Comparison of ENCODE assay signal across 25 mouse cellular contexts in genomic region chr5:148615117-148615516, GRCm38 (mm10).
DNase-seq lines count a peak whose midpoint lies in the region; ATAC-seq and TF ChIP-seq lines count a peak whose summit lies in the region.
"Had no signal": no experiment of that assay in that cellular context is flagged by ENCODE, and none has a peak within 500 bp of the region (broad histone marks: within the 10 kb centered on the region; RNA-seq: fewer than 3 reads in every experiment).

No protein-coding gene starts in this region.

- no peak overlapping the region for H3K4me2 ChIP-seq in hindbrain, embryonic 13.5 days
- H3K4me2 ChIP-seq in hindbrain, embryonic 12.5 days (replicated peaks), result no peak overlapping the region
- H3K4me2 ChIP-seq in hindbrain, postnatal 0 days (ENCODE audit: low read depth, low read length), result no peak overlapping the region
- H3K4me2 ChIP-seq: forebrain, embryonic 12.5 days had no signal

- H3K27ac ChIP-seq in hindbrain, embryonic 13.5 days, result peak overlapping the region; percentile 55; the same call in 1 of the 2 replicates
- H3K27ac ChIP-seq in hindbrain, embryonic 12.5 days, result no peak overlapping the region
- H3K27ac ChIP-seq in hindbrain, postnatal 0 days, result 0 out of 2 replicates have a peak overlapping the region, but pooled peaks have one; percentile 73
- H3K27ac ChIP-seq in hindbrain, embryonic 10.5 days, result no peak overlapping the region
- H3K27ac ChIP-seq: embryonic facial prominence, embryonic 13.5 days; embryonic facial prominence, embryonic 15.5 days had no signal

- intact Hi-C loops in left cerebral cortex, postnatal 36 days (cut with DNase I), result no loop called here

- no peak overlapping the region for H3K9ac ChIP-seq in hindbrain, embryonic 13.5 days
- H3K9ac ChIP-seq in hindbrain, embryonic 12.5 days, result no peak overlapping the region
- no peak overlapping the region for H3K9ac ChIP-seq in hindbrain, postnatal 0 days (replicated peaks; ENCODE audit: low read length)
- H3K9ac ChIP-seq: embryonic facial prominence, embryonic 15.5 days; forebrain, embryonic 12.5 days had no signal

- no peak overlapping the region for H3K4me3 ChIP-seq in hindbrain, embryonic 13.5 days
- no peak overlapping the region for H3K4me3 ChIP-seq in hindbrain, embryonic 12.5 days
- H3K4me3 ChIP-seq in hindbrain, postnatal 0 days (ENCODE audit: low read length), result no peak overlapping the region
- H3K4me3 ChIP-seq in hindbrain, embryonic 10.5 days, result no peak overlapping the region
- H3K4me3 ChIP-seq: embryonic facial prominence, embryonic 13.5 days; embryonic facial prominence, embryonic 15.5 days; erythroblast, embryonic 14.5 days; forebrain, embryonic 10.5 days; forebrain, embryonic 12.5 days had no signal

- no peaks in the 10 kb centered on the region for H3K36me3 ChIP-seq in hindbrain, embryonic 13.5 days
- H3K36me3 ChIP-seq in hindbrain, embryonic 12.5 days, result no peaks in the 10 kb centered on the region
- no peaks in the 10 kb centered on the region for H3K36me3 ChIP-seq in hindbrain, postnatal 0 days (ENCODE audit: insufficient read depth, low read length)
- H3K36me3 ChIP-seq in hindbrain, embryonic 10.5 days, result no peaks in the 10 kb centered on the region
- H3K36me3 ChIP-seq: embryonic facial prominence, embryonic 13.5 days; embryonic facial prominence, embryonic 15.5 days; forebrain, embryonic 10.5 days; forebrain, embryonic 12.5 days; G1E had no signal

- H3K4me1 ChIP-seq in hindbrain, embryonic 13.5 days (replicated peaks), result peaks cover 26% of the 10 kb centered on the region
- peaks cover 10% of the 10 kb centered on the region for H3K4me1 ChIP-seq in hindbrain, embryonic 12.5 days
- peaks cover 5% of the 10 kb centered on the region; the same call in 1 of the 2 replicates for H3K4me1 ChIP-seq in hindbrain, postnatal 0 days (ENCODE audit: insufficient read depth, low read length)
- H3K4me1 ChIP-seq in hindbrain, embryonic 10.5 days (replicated peaks), result peaks cover 13% of the 10 kb centered on the region; the same call in 1 of the 2 replicates

- DNase-seq in hindbrain, postnatal 0 days (ENCODE audit: low spot score), result no peak
- DNase-seq in hindbrain, embryonic 10.5 days (ENCODE audit: low spot score), result no peak
- peak; percentile 51 for DNase-seq in R1 (ENCODE audit: low read depth, low spot score)
- DNase-seq in left cerebral cortex, postnatal 36 days (ENCODE audit: low spot score in 2 of 2), result no peak
- DNase-seq: adrenal gland, adult 2 months; adrenal gland, postnatal 10 days; adrenal gland, postnatal 25 days; B cell, adult 2 months; cerebellum, adult 11 months; cerebellum, adult 18-20 months; cerebellum, adult 8-10 months; cerebellum, adult 9-11 months; cerebellum, postnatal 14 days; cerebellum, postnatal 36 days had no signal

- WGBS in hindbrain, embryonic 13.5 days, result 88% methylated on average over 14 of the region's 14 CpGs
- WGBS in hindbrain, embryonic 12.5 days, result 84% methylated on average over 14 of the region's 14 CpGs
- 86% methylated on average over 14 of the region's 14 CpGs for WGBS in hindbrain, postnatal 0 days
- 94% methylated on average over 14 of the region's 14 CpGs for WGBS in hindbrain, embryonic 10.5 days

- no peak for TF ChIP-seq CTCF in hindbrain, postnatal 0 days (IDR thresholded peaks at IDR 0.05; ENCODE audit: low read depth)

- H3K27me3 ChIP-seq in hindbrain, embryonic 13.5 days, result no peaks in the 10 kb centered on the region
- no peaks in the 10 kb centered on the region for H3K27me3 ChIP-seq in hindbrain, embryonic 12.5 days
- no peaks in the 10 kb centered on the region for H3K27me3 ChIP-seq in hindbrain, postnatal 0 days (ENCODE audit: insufficient read depth, low read length)
- no peaks in the 10 kb centered on the region for H3K27me3 ChIP-seq in hindbrain, embryonic 10.5 days (ENCODE audit: insufficient read depth, poor library complexity, severe bottlenecking)
- H3K27me3 ChIP-seq: CH12.LX; embryonic facial prominence, embryonic 15.5 days; forebrain, embryonic 12.5 days; Patski had no signal

- H3K9me3 ChIP-seq in hindbrain, embryonic 13.5 days, result no peaks in the 10 kb centered on the region
- no peaks in the 10 kb centered on the region for H3K9me3 ChIP-seq in hindbrain, embryonic 12.5 days (replicated peaks)
- H3K9me3 ChIP-seq in hindbrain, postnatal 0 days (ENCODE audit: low read length), result no peaks in the 10 kb centered on the region
- H3K9me3 ChIP-seq in hindbrain, embryonic 10.5 days, result peaks cover 12% of the 10 kb centered on the region; the same call in 1 of the 2 replicates
- H3K9me3 ChIP-seq: embryonic facial prominence, embryonic 13.5 days; embryonic facial prominence, embryonic 15.5 days; forebrain, embryonic 12.5 days had no signal

- no peak for ATAC-seq in hindbrain, embryonic 13.5 days (ENCODE audit: low FRiP score)
- no peak for ATAC-seq in hindbrain, embryonic 12.5 days (ENCODE audit: low FRiP score)
- no peak for ATAC-seq in hindbrain, postnatal 0 days
- ATAC-seq: CD4-positive, CD25-positive, alpha-beta regulatory T cell, adult 4 months; Patski had no signal

Comparison
In these comparisons a context has a peak if more than half of its experiments do, and no peak if none do; other contexts are left out.
1. H3K27ac ChIP-seq: peak in hindbrain, embryonic 13.5 days (single experiment) and hindbrain, postnatal 0 days (single experiment); none in hindbrain, embryonic 12.5 days (single experiment) and hindbrain, embryonic 10.5 days (single experiment).